Mouse (Mus musculus): ENCODE data around the gene Magi3.

- TF ChIP-seq CTCF (IDR thresholded peaks at IDR 0.05; ENCODE audit: low read depth, low read length) (no peak), POLR2A (IDR thresholded peaks at IDR 0.05; ENCODE audit: borderline replicate concordance, low read depth, low read length) (no peak)
Observed at GRCm38 (mm10) chr3:104219531-104220294, 461 bp downstream of the Magi3 start.

Measured in bone marrow macrophage, adult 2 months (primary cell).